Mouse (Mus musculus) cortical plate, adult 2 months (tissue): ENCODE data around the gene Eea1.

Source experiments
- CTCF ChIP-seq: fragments of 200-500 bp; IDR thresholded peaks from 2 replicates; pipeline ENCODE4 v1.5.1; 2011; ENCODE audit warnings: mild to moderate bottlenecking, control low read depth, low read length; ENCODE audit not compliant: insufficient read depth; ENCODE audit errors: extremely low read depth
- POLR2A ChIP-seq: fragments of 200-500 bp; IDR thresholded peaks from 2 replicates; pipeline ENCODE4 v1.6.1; 2011; ENCODE audit warnings: mild to moderate bottlenecking, low read length, control low read depth; ENCODE audit not compliant: insufficient read depth; ENCODE audit errors: extremely low read depth

DNA sequence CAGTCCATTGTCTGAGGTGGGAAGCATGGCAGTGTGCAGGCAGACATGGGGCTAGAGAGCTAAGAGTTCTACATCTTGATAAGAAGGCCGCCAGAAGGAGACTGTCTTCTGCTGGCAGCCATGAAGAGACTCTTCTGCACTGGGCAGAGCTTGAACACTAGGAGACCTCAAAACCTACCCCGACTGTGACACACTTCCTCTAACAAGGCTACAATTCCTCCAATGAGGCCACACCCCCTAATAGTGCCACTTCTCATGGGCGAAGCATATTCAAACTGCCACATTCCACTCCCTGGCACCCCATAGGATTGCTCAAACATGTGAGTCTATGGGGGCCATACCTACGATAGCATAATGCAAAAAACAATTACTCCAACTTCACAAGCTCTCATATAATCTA is 10.3 kb downstream of the Eea1 start:
- TF ChIP-seq CTCF = no peak
- no peak for TF ChIP-seq POLR2A
